Mouse (Mus musculus) right cerebral cortex, postnatal 25 days (tissue): ENCODE measurements around the gene Tmem212.

Experiments
- DNase-seq: peaks from one replicate; pipeline ENCODE4 v3.0.0; 2022

The Tmem212 gene

DNA sequence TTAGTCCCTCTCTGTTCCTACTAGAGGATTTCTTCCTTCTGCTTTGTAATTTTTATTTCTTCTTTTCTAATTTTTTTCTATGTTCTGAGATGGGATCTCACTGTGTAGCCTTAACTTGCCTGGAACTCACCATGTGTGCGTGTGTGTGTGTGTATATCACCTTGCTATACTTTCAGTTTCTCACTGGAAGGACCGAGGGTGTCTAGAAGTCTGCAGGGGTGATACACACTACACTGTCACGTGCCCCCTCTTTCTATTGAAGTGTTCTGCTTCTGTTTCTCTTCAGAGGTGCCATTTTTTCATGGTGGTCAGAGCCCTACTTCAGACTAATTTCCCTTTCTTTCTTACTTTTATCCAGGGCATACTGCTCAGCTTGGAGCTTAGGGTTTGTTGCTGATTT, 56.4 kb downstream of the Tmem212 start:
- DNase-seq, result no peak

DNA sequence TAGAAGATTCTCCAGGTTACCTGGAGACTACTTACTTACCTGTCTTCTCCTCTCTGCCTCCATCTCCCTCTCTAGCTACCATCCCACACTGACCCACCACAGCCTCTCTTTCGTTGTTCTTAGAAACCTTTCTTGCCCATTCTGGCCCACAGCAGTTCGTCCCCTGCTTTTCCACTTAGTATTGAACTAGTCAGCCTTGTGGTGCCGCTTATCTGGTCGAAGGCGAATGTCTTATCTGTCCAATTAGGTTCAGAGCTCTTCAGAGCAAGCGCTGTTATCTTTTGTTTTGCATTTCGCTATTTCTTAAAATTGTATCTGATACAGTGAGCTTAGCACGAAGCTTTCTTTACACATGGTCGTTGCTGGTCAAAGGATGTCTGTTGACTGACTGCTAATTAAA, 56.9 kb downstream of the Tmem212 start:
- DNase-seq, result no peak

GRCm38 (mm10) chr3:27836297-27836696, 59.9 kb downstream of the Tmem212 start:
- no peak for DNase-seq

- DNase-seq, result no peak
Measured at GRCm38 (mm10) chr3:27835786-27836185, 60.4 kb downstream of the Tmem212 start.

DNA sequence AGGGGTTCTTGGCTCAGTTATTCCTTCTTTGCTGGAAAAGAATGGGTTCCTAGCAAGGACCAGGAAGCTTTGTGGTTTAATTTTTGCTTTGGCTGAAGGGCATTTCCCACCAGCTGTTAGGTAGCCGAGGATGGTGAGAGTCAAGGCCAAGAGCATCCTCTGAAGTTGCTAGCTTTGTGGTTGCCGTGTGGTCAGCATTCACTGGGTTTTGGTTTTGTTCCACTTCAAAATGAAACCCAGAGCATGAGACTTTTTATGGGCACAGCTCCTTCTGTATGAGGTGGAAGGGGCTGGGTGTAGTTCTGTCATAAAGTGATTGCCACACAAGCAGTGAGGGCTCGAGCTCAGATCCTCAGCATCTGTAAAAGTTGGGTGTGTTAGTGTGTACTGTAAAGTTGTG, 67.4 kb downstream of the Tmem212 start:
- DNase-seq, result no peak

DNA sequence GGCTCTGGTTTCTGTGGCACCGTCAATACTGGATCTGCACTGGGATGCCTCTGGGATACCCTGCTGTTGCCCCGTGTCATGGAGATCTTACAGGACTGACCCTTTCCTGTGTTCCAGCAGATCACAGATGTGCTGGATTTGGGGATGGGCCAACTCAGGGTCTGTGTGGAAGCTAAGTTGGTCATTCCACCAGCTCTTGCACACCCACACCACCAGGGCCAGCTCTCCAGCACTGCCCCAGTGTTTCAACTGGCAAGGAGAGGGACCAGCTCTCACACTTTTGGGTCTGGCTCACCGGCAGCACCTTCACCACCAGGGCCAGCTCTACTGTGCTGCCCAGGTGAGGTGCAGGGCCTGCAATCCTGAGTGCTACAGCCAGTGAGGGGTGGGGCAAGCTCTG, 68.9 kb downstream of the Tmem212 start:
- no peak for DNase-seq

DNA sequence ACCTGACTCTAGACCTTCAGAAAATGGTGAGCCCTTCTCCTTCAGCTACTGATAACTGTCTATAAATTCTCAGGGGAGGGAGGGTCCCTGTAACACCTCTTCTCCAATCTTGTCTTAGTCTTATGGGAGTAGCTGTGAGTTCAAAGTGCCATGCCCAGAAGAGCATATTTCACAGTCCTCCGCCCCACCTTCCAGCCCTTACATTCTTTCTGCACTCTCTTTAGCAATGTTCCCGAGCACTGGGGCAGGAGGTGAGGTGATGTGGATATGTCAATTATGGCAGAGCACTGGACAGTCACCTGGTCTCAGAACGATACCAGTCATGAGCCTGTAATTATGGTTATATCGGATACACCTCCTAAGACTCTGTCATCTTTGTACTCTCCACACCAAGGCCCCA, 70.2 kb downstream of the Tmem212 start:
- DNase-seq, result no peak
